Mouse (Mus musculus): ENCODE measurements at regions not wholly inside any gene's neighbourhood (a gene's known extent, or its start where the extent isn't known, plus 50 kb on each side); places are given as distances from the start of the nearest gene placed in this dataset.
"Not testable (repeated sequence)": the region's sequence is repeated elsewhere in the genome, so short reads cannot be mapped to it uniquely, and the experiment has no call there.

DNA sequence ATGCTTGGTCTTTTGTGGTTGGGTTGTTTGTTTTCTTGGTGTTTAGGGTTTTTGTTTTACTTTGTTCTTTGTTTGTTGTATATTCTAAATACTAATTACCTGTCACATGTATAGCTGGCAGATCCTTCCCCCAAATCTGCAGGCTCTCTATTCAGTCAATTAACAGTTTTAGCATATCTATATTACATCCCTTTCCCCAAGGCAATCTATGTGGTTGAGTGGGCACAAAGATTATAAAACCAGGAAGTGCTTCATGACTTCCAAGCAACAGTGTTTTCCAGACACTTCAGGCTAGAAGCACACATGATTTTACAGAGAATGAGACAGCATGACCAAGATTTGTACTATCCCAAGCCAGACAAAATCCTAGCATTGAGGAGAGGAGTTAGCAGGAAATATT is 544.4 kb upstream of the Pou3f4 start:
- peak; percentile 69 for DNase-seq (ENCODE audit: low read depth, low spot score)
- no peak for TF ChIP-seq ZMIZ1 (IDR thresholded peaks at IDR 0.05; ENCODE audit: low read depth, low read length)
- no peak for TF ChIP-seq USF2 (IDR thresholded peaks at IDR 0.05; ENCODE audit: borderline replicate concordance in 1 of 2, insufficient read depth in 1 of 2, low read depth in 1 of 2, low read length in 2 of 2)
- peak; percentile 40 for TF ChIP-seq TAL1 (IDR thresholded peaks at IDR 0.05; ENCODE audit: low read length)
- peak; percentile 9; the same call in 1 of the 2 replicates for TF ChIP-seq TBP (IDR thresholded peaks at IDR 0.05; ENCODE audit: low read depth, low read length)
- TF ChIP-seq GATA1 (IDR thresholded peaks at IDR 0.05; ENCODE audit: low read depth, low read length): peak; percentile 80
- Histone ChIP-seq H3K27ac (ENCODE audit: control insufficient read depth, low read depth, low read length) (peak overlapping the region; percentile 58; the same call in 1 of the 2 replicates), H3K4me3 (ENCODE audit: control insufficient read depth in 1 of 2, insufficient read depth in 1 of 2, low read depth in 2 of 2, low read length in 2 of 2) (no peak overlapping the region), H3K79me2 (ENCODE audit: control insufficient read depth, insufficient read depth, low read length, poor library complexity) (no peaks in the 10 kb centered on the region), H3K27me3 (ENCODE audit: control insufficient read depth in 1 of 2, insufficient read depth in 2 of 2, low read length in 2 of 2) (no peaks in the 10 kb centered on the region), H3K36me3 (ENCODE audit: control insufficient read depth in 1 of 2, insufficient read depth in 2 of 2, low read length in 2 of 2) (peaks cover 0 to 57% of the 10 kb centered on the region in 2 experiments; a peak in 3 of 4 replicates), H3K9me3 (replicated peaks; ENCODE audit: insufficient read depth, low read length) (no peaks in the 10 kb centered on the region), H3K4me1 (ENCODE audit: control insufficient read depth in 1 of 2, insufficient read depth in 2 of 2, low read length in 2 of 2) (peaks cover 24 to 30% of the 10 kb centered on the region in 2 experiments), H3K9ac (ENCODE audit: control insufficient read depth, low read depth, low read length, poor library complexity, severe bottlenecking) (no peak overlapping the region)

DNA sequence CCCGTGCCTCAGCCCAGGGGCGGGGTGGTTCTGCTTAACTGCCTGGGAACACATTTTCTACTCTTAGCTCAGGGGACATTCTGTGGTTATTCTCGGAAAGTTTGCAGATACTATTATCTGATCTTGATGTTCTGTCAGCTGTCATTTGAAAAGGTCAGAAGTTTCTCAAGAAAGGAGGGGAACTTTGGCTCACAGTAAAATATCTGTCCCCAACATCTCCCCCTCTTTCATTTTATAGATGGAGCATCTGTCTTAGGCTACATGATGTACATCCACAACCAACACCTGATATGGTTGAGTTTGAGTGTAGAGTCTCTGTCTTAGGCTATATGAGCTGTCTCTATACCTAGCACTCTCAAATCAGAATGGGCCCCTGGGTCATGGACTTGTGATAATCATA is 539.8 kb upstream of the Pou3f4 start:
- peak overlapping the region; percentile 98 for H3K27ac ChIP-seq (ENCODE audit: control insufficient read depth, low read depth, low read length)
- H3K4me1 ChIP-seq (ENCODE audit: control insufficient read depth in 1 of 2, insufficient read depth in 2 of 2, low read length in 2 of 2): peaks cover 23 to 52% of the 10 kb centered on the region in 2 experiments
- TF ChIP-seq TAL1 (IDR thresholded peaks at IDR 0.05; ENCODE audit: low read length) (peak; percentile 70), GATA1 (IDR thresholded peaks at IDR 0.05; ENCODE audit: low read depth, low read length) (peak; percentile 83)
- not testable (repeated sequence) for H3K4me3 ChIP-seq (ENCODE audit: control insufficient read depth in 1 of 2, insufficient read depth in 1 of 2, low read depth in 2 of 2, low read length in 2 of 2); H3K27me3 ChIP-seq (ENCODE audit: control insufficient read depth in 1 of 2, insufficient read depth in 2 of 2, low read length in 2 of 2); H3K9me3 ChIP-seq (replicated peaks; ENCODE audit: insufficient read depth, low read length)
- H3K9ac ChIP-seq (ENCODE audit: control insufficient read depth, low read depth, low read length, poor library complexity, severe bottlenecking): peak overlapping the region; percentile 11; the same call in 1 of the 2 replicates
- H3K79me2 ChIP-seq (ENCODE audit: control insufficient read depth, insufficient read depth, low read length, poor library complexity): peaks cover 13% of the 10 kb centered on the region
- DNase-seq (ENCODE audit: low read depth, low spot score): peak; percentile 77
- peaks cover 0 to 82% of the 10 kb centered on the region in 2 experiments; a peak in 3 of 4 replicates for H3K36me3 ChIP-seq (ENCODE audit: control insufficient read depth in 1 of 2, insufficient read depth in 2 of 2, low read length in 2 of 2)

DNA sequence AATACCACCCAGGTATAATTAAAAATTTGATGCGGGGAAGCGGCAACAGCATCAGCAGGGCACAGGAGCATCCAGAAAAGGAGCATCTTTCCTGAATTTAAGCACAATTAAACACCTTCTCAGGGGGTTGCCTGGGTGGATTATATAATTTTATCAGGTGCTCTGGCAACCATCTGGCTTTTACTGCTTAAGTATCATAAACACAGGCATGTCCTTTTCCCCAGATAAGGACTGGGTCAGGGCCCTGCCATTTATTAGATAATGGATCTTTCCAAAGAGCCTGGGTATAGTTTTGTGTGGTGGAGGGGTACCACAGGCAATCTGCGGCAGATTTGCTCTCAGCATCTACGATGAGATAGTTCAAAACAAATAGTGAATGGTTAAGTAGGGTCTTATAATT is 538.7 kb upstream of the Pou3f4 start:
- H3K36me3 ChIP-seq (ENCODE audit: control insufficient read depth in 1 of 2, insufficient read depth in 2 of 2, low read length in 2 of 2): peaks cover 0 to 72% of the 10 kb centered on the region in 2 experiments; a peak in 3 of 4 replicates
- no peak overlapping the region for H3K9ac ChIP-seq (ENCODE audit: control insufficient read depth, low read depth, low read length, poor library complexity, severe bottlenecking)
- H3K27ac ChIP-seq (ENCODE audit: control insufficient read depth, low read depth, low read length): peak overlapping the region; percentile 88
- TF ChIP-seq MAZ (IDR thresholded peaks at IDR 0.05; ENCODE audit: low read depth, low read length): no peak
- TF ChIP-seq MXI1 (IDR thresholded peaks at IDR 0.05; ENCODE audit: low read depth, low read length): no peak
- no peak for TF ChIP-seq RAD21 (IDR thresholded peaks at IDR 0.05; ENCODE audit: low read depth, low read length)
- no peak for TF ChIP-seq JUND (IDR thresholded peaks at IDR 0.05; ENCODE audit: low read depth, low read length)
- no peak for TF ChIP-seq POLR2A (IDR thresholded peaks at IDR 0.05; ENCODE audit: control insufficient read depth in 1 of 2, insufficient read depth in 1 of 2, low read depth in 1 of 2, low read length in 2 of 2, poor library complexity in 1 of 2)
- TF ChIP-seq GATA1 (IDR thresholded peaks at IDR 0.05; ENCODE audit: low read depth, low read length): peak; percentile 83
- no peak for TF ChIP-seq HCFC1 (IDR thresholded peaks at IDR 0.05; ENCODE audit: low read depth, low read length)
- TF ChIP-seq EP300 (IDR thresholded peaks at IDR 0.05; ENCODE audit: low read depth in 1 of 2, low read length in 2 of 2): no peak
- no peak for TF ChIP-seq CHD1 (IDR thresholded peaks at IDR 0.05; ENCODE audit: low read depth, low read length)
- peak; percentile 66 for TF ChIP-seq TAL1 (IDR thresholded peaks at IDR 0.05; ENCODE audit: low read length)
- TF ChIP-seq ZNF384 (IDR thresholded peaks at IDR 0.05; ENCODE audit: low read depth, low read length): no peak
- TF ChIP-seq USF2 (IDR thresholded peaks at IDR 0.05; ENCODE audit: borderline replicate concordance in 1 of 2, insufficient read depth in 1 of 2, low read depth in 1 of 2, low read length in 2 of 2): no peak
- TF ChIP-seq USF1 (IDR thresholded peaks at IDR 0.05; ENCODE audit: low read depth, low read length): no peak
- H3K4me1 ChIP-seq (ENCODE audit: control insufficient read depth in 1 of 2, insufficient read depth in 2 of 2, low read length in 2 of 2): peaks cover 19 to 55% of the 10 kb centered on the region in 2 experiments
- no peak for DNase-seq (ENCODE audit: low read depth, low spot score)
- H3K27me3 ChIP-seq (ENCODE audit: control insufficient read depth in 1 of 2, insufficient read depth in 2 of 2, low read length in 2 of 2): no peaks in the 10 kb centered on the region
- peaks cover 24% of the 10 kb centered on the region for H3K79me2 ChIP-seq (ENCODE audit: control insufficient read depth, insufficient read depth, low read length, poor library complexity)
- no peaks in the 10 kb centered on the region for H3K9me3 ChIP-seq (replicated peaks; ENCODE audit: insufficient read depth, low read length)
- no peak overlapping the region for H3K4me3 ChIP-seq (ENCODE audit: control insufficient read depth in 1 of 2, insufficient read depth in 1 of 2, low read depth in 2 of 2, low read length in 2 of 2)

Data from MEL (cell line).